Mouse (Mus musculus) left cerebral cortex, postnatal 25 days (tissue): ENCODE results near the gene Slc6a11. TPM values are rescaled to one million over a fixed set of nuclear protein-coding genes. Genes with fewer than 3 reads are reported as not detected.

Experiments used
- DNase-seq, 2 experiments: peaks; one replicate each; pipeline ENCODE4 v3.0.0; 2022; ENCODE audit warnings: low spot score in 2 of 2, mixed read lengths in 1 of 2
- intact Hi-C: fragments of 180-260 bp; cut with DNase I; formaldehyde crosslinking; loops from one replicate; pipeline ENCODE4 v1.15.1; 2025
- total RNA-seq, 2 experiments: library from RNA; stranded (reverse); gene quantifications; 2 replicates each; pipeline ENCODE4 v1.2.3; 2021

Gene Slc6a11
- total RNA-seq, 2 experiments from 2014 or later, result 85.9 to 93.8 TPM

- intact Hi-C loops, result no loop called here
- DNase-seq, result no peak
Observed at GRCm38 (mm10) chr6:114257762-114258361, 126.8 kb downstream of the Slc6a11 start.

- intact Hi-C loops, result no loop called here
- DNase-seq, result no peak
Observed at GRCm38 (mm10) chr6:114258661-114259193, 127.7 kb downstream of the Slc6a11 start.

GRCm38 (mm10) chr6:114261609-114262008, 130.6 kb downstream of the Slc6a11 start:
- DNase-seq, result peak in 1 of 2 experiments; percentile 40
- intact Hi-C loops, result no loop called here

GRCm38 (mm10) chr6:114264010-114264409, 133.0 kb downstream of the Slc6a11 start:
- DNase-seq, result no peak
- intact Hi-C loops, result no loop called here

- intact Hi-C loops, result no loop called here
- DNase-seq, result no peak
Observed at GRCm38 (mm10) chr6:114264426-114264825, 133.4 kb downstream of the Slc6a11 start.

- intact Hi-C loops, result no loop called here
- DNase-seq, result no peak
Observed at GRCm38 (mm10) chr6:114266273-114266672, 135.2 kb downstream of the Slc6a11 start.

GRCm38 (mm10) chr6:114267979-114268378, 136.9 kb downstream of the Slc6a11 start:
- intact Hi-C loops, result no loop called here
- no peak for DNase-seq

GRCm38 (mm10) chr6:114269589-114269988, 138.5 kb downstream of the Slc6a11 start:
- no peak for DNase-seq
- intact Hi-C loops, result no loop called here

- intact Hi-C loops, result no loop called here
- no peak for DNase-seq
Observed at GRCm38 (mm10) chr6:114270799-114271198, 139.8 kb downstream of the Slc6a11 start.

GRCm38 (mm10) chr6:114272279-114272678, 141.2 kb downstream of the Slc6a11 start:
- intact Hi-C loops, result no loop called here
- peak in 1 of 2 experiments; percentile 58 for DNase-seq

GRCm38 (mm10) chr6:114273997-114274728, 143.1 kb downstream of the Slc6a11 start:
- no peak for DNase-seq
- intact Hi-C loops, result no loop called here

GRCm38 (mm10) chr6:114275800-114276199, 144.8 kb downstream of the Slc6a11 start:
- intact Hi-C loops, result no loop called here

GRCm38 (mm10) chr6:114282469-114283277, 151.6 kb downstream of the Slc6a11 start, which contains the start of gene Slc6a1:
Gene Slc6a1, plus strand, starts transcription at chr6:114282635.
- intact Hi-C loops, result no loop called here
- DNase-seq, result peak; percentile 66 to 68

More at GRCm38 (mm10) chr6:114275800-114276199, 144.8 kb downstream of the Slc6a11 start:
- no peak for DNase-seq

- intact Hi-C loops, result no loop called here
- DNase-seq, result no peak
Observed at GRCm38 (mm10) chr6:114283278-114283770, 152.3 kb downstream of the Slc6a11 start.

GRCm38 (mm10) chr6:114283927-114284703, 153.1 kb downstream of the Slc6a11 start:
- peak; percentile 60 to 62 for DNase-seq
- intact Hi-C loops, result no loop called here

- intact Hi-C loops, result no loop called here
Observed at GRCm38 (mm10) chr6:114285424-114285823, 154.4 kb downstream of the Slc6a11 start.

GRCm38 (mm10) chr6:114289106-114289505, 158.1 kb downstream of the Slc6a11 start:
- intact Hi-C loops, result no loop called here
- no peak for DNase-seq

More at GRCm38 (mm10) chr6:114285424-114285823, 154.4 kb downstream of the Slc6a11 start:
- no peak for DNase-seq

- intact Hi-C loops, result no loop called here
- peak; percentile 68 to 71 for DNase-seq
Observed at GRCm38 (mm10) chr6:114290184-114290583, 159.1 kb downstream of the Slc6a11 start.

- intact Hi-C loops, result no loop called here
- no peak for DNase-seq
Observed at GRCm38 (mm10) chr6:114290929-114291328, 159.9 kb downstream of the Slc6a11 start.
